Mouse (Mus musculus): Measurements from ENCODE around the gene Lonrf3.

Lonrf3 gene

DNA sequence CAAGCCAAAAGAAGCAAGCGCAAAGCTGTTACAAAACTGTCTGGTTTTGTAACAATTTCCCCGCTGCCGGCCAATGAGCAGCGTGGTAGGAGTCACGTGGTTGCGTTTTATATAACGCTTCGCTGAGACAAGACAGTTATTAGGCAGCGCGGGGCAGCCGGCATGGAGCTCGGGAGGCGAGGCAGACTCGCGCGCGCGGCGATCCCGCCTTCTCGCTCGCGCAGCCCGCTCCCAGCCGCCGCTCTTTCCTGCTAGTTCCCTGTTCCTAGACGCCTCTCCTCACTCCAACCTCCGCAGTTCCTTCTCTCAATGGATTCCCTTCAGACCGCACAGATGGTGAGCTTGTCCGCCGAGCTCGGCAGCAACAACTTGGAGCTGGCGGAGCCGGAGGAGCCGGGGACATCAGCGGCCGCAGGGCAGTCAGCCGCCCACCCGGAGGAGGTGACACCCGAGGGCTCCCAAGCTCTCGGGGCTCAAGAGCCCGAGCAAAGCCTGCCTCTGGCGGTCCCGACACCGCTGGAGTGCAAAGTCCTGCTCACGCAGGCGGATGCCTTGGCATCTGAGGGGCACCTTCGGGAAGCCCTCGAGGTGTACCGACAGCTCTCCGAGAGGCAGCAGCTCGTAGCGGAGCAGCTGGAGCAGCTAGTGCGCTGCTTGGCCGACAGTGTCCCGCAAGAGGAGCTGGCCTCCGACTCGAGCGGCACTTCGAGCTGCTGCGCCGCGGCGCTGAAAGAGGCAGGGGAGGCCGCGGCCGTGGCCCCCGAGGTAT, at the start of gene Lonrf3:
Gene Lonrf3, plus strand, starts transcription at position 83 of the 769 bp plus-strand sequence.
- DNase-seq (ENCODE audit: extremely low spot score, low read depth, low spot score): no peak

DNA sequence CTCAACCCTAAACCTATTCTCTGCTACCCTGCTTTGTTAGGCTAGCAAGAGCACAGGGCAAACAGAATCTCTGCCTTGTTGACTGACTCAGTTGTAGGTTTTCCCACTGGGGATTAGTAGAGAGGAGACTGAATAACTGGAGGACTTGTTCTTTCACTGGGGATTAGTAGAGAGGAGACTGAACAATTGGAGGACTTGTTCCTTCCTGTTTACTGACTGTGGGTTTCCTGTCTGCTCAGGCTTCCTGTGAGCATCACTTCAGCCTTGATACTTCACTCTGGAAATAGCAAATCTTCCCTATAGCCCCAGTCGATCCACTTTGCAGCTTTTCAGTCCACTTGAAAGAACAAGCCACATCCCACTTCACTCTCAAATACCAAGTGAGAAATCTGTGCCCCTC, 49.4 kb upstream of the Lonrf3 start:
- DNase-seq (ENCODE audit: extremely low spot score, low read depth, low spot score): no peak

DNA sequence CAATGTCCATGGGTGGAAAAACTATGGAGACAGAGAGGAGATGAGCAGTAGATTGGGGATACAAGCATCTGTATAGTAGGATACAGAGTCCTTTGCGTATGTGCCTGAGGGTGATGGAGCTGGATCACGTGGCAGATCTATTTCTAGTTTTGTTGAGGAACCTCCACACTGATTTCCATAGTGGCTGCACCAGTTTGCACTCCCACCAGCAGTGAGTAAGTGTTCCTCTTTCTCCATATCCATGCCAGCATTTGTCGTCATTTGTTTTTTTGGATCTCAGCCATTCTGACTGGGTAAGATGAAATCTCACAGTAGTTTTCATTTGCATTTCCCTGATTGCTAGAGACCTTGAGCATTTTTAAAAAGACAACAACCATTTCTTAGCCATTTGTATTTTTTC, 16.7 kb upstream of the Lonrf3 start:
- DNase-seq (ENCODE audit: extremely low spot score, low read depth, low spot score): no peak

DNA sequence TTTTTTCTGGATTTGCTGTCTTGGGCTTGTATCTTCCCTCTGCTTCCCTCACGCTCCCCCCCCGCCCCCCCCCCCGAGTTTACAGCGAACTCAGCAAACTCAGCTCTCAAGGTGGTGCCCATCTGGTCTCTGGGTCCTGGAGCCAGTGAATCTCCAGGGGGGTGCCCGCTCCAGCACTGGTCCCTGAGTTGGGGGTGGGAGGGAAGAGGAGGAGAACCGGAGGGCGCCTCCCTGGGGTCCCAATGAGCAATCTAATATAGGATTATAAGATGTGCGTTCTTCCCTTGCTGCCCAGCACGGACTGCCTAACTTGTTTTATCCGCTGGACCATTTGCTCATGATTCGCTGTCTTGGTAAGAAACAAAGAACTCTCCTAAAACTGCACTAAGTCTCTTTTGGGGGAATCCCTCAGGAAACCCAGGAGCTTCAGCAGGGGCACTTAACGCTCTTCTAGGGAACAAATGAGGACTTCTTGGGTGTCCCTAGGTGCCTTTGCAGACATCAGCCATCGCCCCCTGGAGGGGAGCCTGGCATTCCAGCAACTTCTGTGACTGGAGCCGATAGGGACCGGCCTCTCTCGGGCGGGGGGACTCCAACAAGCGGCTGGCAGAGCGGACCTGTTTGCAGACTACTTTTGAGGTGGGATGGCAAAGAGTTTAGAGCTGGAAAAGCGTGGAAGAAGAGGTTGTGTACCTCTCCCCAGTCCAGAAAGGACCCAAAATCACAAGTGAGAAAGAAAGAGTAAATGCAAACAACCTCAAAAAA, 480 bp upstream of the Lonrf3 start:
- DNase-seq (ENCODE audit: extremely low spot score, low read depth, low spot score): no peak

DNA sequence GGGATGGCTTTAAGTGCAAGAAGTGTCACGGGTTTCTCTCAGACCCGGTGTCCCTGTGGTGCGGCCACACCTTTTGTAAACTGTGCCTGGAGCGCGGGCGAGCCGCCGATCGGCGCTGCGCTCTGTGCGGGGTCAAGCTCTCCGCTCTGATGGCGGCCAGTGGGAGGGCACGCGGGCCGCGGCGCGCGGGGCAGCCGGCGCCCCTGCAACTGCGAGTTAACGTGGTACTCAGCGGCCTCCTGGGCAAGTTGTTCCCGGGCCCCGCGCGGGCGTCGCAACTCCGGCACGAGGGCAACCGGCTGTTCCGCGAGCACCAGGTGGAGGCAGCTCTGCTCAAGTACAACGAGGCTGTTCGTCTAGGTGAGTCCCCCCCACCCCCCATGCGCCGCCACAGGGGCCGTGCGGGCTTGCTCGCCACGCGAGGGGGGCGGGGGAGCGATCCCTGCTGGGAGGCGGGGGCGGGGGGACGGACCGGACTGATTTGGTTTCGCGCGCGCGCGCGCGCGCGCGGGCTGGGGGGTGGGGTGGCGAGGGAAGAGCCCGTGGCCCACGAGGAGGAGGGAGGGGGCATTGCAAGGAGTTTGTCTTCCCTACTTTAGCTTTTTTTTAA, 992 bp downstream of the Lonrf3 start:
- DNase-seq (ENCODE audit: extremely low spot score, low read depth, low spot score): no peak

DNA sequence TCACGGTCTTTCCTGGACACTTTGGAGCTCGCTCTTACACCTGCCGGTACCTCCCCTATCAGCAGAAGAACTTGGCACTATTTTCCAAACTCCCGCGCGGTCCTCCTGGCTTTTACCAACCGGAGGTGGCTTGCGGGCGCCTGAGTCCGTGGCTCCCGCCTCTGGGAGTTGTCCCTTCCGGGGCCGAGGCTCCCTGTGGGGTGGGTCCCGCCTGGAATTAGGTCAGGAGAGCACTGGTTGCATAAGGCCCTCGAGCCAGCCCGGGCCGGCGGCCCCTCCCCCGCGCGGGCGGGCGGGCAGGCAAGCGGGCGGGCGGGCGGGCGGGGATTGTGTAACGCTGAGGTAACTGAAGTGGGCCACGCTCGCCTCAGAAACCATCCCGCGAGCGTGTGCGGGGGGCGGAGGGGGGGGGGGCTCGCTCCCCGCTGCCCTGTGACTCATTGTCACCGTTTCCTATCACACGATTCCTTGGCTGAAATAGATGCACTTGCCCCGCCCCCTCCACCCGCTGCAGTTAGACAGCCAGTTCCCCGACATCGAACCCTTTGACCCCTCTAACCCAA, 1.8 kb downstream of the Lonrf3 start:
- no peak for DNase-seq (ENCODE audit: extremely low spot score, low read depth, low spot score)

GRCm38 (mm10) chrX:36352446-36352845, 24.3 kb downstream of the Lonrf3 start:
- DNase-seq (ENCODE audit: extremely low spot score, low read depth, low spot score): no peak

DNA sequence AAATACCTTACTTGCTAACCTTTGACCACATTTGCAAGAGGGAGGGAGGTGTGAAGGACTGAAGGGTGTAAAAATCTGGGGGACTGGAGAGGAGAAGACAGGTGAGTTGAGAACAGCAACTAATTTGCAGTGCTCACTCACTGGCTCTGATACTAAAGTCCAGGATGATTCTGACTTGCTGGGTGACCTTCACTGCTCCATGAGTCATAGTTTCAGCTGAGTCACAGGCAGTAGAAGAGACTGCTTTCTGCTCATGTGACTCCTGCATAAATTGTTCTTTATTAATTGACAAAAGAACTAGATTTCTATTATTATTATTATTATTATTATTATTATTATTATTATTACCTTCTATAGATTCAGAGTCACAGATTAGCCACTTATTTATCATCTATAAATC, 57.2 kb downstream of the Lonrf3 start:
- no peak for DNase-seq (ENCODE audit: extremely low spot score, low read depth, low spot score)

DNA sequence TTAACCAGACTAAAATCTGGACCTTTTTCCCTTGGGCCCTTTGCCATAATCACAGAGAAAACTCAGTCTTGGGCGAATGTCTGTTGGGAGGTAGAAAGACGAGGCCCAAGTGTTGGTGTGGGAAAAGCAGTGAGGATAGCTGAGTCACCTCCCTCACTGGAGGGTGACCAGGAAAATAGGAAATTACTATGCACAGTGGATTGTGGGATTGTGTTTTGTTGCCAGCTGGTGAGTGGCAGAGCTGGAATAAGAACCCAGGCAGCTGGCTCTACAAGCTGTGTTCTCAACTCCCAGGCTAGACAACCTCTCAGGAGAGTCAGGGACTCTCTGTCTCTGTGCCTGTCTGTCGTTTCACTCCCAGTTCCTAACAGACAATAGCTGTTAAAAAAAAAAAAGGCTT, 61.8 kb downstream of the Lonrf3 start:
- DNase-seq (ENCODE audit: extremely low spot score, low read depth, low spot score): no peak

- no peak for DNase-seq (ENCODE audit: extremely low spot score, low read depth, low spot score)
These were observed 62.4 kb downstream of the Lonrf3 start for GRCm38 (mm10) chrX:36390503-36390902.

- DNase-seq (ENCODE audit: extremely low spot score, low read depth, low spot score): no peak
These were observed 64.5 kb downstream of the Lonrf3 start for GRCm38 (mm10) chrX:36392672-36393071.

- DNase-seq (ENCODE audit: extremely low spot score, low read depth, low spot score): no peak
These were observed 65.1 kb downstream of the Lonrf3 start for GRCm38 (mm10) chrX:36393279-36393678.

- DNase-seq (ENCODE audit: extremely low spot score, low read depth, low spot score): no peak
These were observed 72.8 kb downstream of the Lonrf3 start, which contains the start of gene Gm6268 for GRCm38 (mm10) chrX:36400980-36401379. TSS of gene Gm6268 (plus strand) at chrX:36401280.

GRCm38 (mm10) chrX:36402316-36402715, 74.2 kb downstream of the Lonrf3 start:
- DNase-seq (ENCODE audit: extremely low spot score, low read depth, low spot score): no peak

All from hindlimb bud, embryonic 11.5 days (tissue).